Mouse (Mus musculus) embryo, embryonic 10.5 days (tissue): ENCODE measurements around the gene Iqca.
A peak's percentile ranks its signal among the peaks of the same experiment; 100 is the strongest.

Experiments used
- DNase-seq: peaks from one replicate; pipeline ENCODE4 v3.0.0-alpha.2; 2015; ENCODE audit warnings: low spot score

Iqca gene

DNA sequence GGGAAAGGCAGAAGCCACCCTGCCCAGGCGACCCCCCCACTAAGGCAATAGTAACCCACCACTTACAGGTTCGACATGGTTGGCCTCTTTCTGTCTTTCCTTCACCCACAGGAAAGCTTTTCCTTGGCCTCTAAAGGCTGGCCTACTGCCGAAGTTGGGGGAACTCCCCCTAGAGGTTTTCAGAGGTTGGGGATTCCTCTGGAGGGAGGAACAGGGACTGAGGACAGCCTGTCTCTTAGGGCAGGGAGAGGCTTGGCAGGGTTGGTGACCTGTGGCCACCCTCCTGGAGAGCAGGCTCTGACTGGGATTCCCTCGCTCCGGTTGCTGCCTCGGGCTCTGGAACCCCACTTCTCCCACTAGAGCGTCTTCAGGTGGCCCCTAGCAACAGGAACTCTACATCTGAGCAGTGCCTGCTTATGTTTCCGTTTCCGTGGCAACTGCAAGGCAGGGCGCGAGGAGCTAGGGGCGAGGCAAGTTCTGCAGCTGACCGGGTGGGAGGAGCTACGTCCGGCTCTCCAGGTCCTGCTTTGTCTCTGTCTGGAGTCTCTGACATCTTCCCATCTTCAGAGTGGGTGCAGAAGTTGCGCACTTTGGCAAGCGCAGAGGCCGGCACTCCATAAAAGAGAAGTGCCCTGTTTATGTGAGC, at the start of gene Iqca:
Iqca (minus strand) TSS at position 303 of the 646 bp plus-strand sequence.
- DNase-seq: peak; percentile 94

DNA sequence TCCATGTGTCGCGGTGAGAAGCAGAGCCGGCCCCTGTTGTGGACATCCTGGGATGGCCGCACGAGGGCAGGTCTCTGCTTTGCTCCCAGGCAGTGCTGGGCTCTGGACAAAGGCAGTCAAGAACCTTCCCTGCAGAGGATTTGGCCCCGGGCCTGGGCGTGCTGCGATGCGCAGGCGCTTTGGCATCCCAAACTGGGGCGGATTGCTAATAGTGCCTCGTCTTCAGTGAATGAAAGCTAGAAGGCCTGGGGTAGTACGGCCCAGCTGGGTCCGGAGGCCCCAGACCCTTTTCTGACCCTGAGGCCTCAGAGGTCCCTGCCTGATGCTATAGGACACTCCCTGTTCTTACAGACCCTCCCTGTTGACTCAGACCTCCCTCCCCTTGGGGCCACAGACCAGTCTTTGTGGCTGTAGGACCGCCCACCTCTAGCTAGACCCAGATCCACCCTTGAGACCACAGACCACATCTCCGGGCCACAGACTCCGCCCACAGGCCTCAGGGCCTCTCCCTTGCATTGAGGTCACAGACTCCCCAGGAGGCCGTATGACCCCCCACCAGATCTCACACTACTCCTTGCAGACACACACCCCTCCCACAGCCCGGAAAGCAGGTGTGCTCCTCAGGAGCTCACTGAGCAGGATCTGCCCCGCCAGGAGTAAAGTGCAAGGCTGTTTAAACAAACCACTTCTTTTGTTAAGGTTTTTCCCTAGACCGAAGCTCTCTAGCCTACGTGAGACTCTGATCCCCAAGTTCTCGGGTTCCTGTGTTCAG, 49.2 kb upstream of the Iqca start:
- peak; percentile 82 for DNase-seq

GRCm38 (mm10) chr1:90201655-90202054, 48.5 kb upstream of the Iqca start:
- DNase-seq: no peak

GRCm38 (mm10) chr1:90201246-90201645, 48.0 kb upstream of the Iqca start:
- no peak for DNase-seq

- no peak for DNase-seq
These were observed 35.8 kb upstream of the Iqca start for GRCm38 (mm10) chr1:90189046-90189445.

DNA sequence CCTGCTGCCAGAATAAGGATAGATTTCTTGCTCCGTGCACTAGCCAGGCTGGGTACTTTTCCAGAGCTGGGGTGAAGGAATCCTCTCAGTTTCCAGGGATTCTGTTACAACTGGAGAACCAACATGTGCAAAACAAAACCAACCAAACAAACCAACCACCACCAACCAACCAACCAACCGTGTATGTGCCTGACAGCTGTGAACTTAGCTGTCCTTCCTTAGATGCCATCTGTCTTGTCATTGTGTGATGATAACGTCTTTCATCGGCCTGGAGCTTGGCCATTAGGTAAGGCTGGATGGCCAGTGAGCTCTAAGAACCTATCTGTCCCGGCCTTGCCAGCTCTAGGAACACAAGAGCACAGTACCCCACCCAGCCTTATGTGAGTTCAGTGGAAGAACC, 33.7 kb upstream of the Iqca start:
- DNase-seq: no peak

DNA sequence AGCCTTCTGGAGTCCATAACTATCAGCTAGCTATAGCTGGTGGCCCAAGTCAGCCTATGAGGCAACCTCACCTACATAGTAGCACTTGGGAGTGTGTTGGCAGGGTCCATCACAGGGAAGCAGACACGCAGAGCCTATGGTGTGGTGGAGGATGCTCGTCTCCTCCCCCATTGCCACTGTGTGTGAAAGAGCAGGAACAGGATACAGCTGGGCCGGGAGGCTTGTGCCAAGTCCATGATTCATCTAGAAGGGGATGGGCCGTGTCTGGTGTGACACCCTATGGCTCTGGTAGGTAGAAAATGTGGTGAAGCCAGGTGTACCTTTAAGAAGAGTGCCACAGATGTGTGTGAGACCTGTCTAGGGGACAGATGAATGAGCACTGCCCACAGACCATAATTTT, 33.0 kb upstream of the Iqca start:
- DNase-seq: no peak

GRCm38 (mm10) chr1:90183602-90184001, 30.4 kb upstream of the Iqca start:
- no peak for DNase-seq

GRCm38 (mm10) chr1:90182521-90182920, 29.3 kb upstream of the Iqca start:
- DNase-seq: no peak

- DNase-seq: no peak
These were observed 27.9 kb upstream of the Iqca start for GRCm38 (mm10) chr1:90180966-90181699.

DNA sequence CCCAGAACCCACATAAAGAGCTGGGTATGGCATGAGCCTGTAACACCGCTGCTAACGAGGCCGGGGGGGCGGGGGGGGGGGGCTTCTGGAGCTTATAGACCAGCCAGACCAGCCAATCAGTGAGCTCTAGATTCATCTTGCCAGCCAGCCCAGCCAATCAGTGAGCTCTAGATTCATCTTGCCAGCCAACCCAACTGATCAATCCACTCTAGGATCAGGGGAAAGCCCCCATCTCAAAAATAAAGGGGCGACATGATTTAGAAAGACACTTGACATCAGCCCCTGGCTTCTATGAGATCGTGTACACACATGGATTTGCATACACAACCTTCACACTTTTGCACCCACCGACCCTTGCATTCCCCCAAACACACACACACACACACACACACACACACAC, 27.3 kb upstream of the Iqca start:
- no peak for DNase-seq

DNA sequence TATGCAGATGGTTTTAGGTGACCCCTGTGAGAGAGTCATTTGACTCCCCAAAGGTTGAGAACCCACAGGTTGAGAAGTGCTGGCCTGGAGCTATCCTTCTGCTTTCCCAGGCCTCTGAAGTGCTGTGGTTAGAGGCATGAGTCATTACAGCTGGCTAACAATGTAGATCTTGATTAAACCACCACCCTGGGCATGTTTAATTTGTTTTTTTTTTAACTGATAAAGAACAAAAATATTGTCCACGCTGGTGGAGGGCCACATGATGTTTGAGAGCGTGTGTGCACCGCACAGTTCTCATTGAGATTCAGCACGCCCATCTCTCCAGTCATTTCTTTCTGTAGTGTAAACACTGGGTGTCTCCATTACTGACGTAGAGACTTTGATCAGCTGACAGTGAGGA, 24.8 kb upstream of the Iqca start:
- no peak for DNase-seq

GRCm38 (mm10) chr1:90177565-90177964, 24.4 kb upstream of the Iqca start:
- no peak for DNase-seq

- DNase-seq: no peak
These were observed 23.0 kb upstream of the Iqca start for GRCm38 (mm10) chr1:90176223-90176622.

DNA sequence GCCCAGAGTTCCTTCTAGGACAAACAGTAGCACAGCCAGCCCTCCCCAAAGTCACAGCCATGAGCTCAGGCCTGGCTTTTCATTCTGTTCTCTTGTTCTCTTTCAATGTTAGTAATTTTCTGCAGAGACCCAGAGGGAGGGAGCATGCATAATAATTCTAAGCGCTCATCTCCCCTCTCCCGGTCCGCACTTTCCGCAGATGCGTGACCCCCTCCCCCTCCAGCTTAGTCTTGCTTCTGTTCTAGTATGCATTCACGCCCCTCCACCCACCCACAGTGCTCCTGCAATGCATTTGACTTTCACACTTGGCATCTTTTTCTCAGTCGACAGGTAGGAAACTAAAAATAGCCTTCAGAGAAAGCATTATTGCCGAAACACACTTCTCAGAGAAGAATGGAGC, 21.1 kb upstream of the Iqca start:
- no peak for DNase-seq

GRCm38 (mm10) chr1:90164319-90164718, 11.1 kb upstream of the Iqca start:
- DNase-seq: no peak

GRCm38 (mm10) chr1:90163161-90163560, 10.0 kb upstream of the Iqca start:
- DNase-seq: no peak

- DNase-seq: peak; percentile 58
These were observed 9.2 kb upstream of the Iqca start for GRCm38 (mm10) chr1:90162379-90162857.

DNA sequence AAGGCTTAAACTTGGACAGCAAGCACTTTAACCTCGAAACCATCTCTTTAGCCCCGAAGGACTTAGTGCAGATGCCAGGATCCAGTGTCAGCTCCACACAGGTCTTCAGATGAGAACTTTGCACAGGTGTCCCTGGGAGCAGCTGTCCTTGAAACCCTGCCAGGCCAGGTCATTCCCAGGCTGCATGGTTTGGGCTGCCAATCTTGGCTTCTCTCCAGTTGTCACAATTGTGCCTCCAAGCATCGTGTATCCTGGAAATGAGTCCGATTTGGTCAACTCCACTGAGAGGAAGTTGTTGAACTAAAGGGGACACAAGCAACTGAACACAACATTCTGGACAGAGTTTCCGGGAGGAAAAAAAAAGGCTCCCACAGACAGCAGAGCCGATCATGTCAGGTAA, 8.4 kb upstream of the Iqca start:
- no peak for DNase-seq

DNA sequence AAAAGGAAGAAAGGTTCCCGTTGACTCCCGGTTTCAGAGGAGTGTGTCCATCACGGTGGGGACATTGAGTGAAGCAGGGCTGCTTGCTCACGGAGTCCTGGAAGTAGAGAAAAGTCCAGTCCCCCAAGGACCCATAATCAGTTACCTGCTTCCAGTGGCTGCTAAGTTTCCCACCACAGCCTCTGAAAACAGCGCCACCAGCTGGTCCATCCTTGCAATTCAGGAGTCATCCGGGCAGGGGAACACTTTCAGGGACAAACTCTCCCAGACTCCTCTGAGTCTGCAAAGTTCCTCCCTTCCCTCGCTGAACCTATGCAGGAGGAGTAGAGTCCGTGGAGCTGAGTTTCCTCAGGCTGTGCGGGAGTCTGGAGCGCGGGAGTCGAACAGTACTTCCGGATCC, 6.7 kb upstream of the Iqca start:
- peak; percentile 52 for DNase-seq

GRCm38 (mm10) chr1:90156589-90156988, 3.4 kb upstream of the Iqca start:
- no peak for DNase-seq

- no peak for DNase-seq
These were observed 586 bp upstream of the Iqca start for GRCm38 (mm10) chr1:90153787-90154186.

DNA sequence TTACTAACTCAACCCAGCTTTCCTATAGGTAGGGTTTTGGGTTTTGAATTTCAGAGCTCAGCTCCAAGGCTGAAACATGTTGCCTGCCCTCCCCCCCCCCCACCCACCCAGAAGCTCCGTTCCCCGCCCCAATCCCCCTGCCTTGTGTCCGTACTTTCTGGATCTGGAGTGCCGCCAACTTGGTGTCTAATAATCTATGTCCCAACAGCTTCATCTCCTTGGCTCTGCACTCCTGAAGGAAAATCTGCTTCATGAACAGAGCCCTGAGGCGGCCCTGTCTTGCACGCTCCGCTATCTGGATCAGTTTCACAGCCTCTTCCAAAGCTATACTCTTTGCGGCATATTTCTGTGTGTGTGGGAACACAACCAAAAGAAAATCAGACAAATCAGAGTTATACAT, 13.5 kb downstream of the Iqca start:
- DNase-seq: no peak
